Mouse (Mus musculus): ENCODE data around the gene Notch2. TPM values are rescaled to one million over a fixed set of nuclear protein-coding genes. Genes with fewer than 3 reads are reported as not detected.
A peak's percentile ranks its signal among the peaks of the same experiment; 100 is the strongest.

The Notch2 gene
- total RNA-seq, 2 experiments from 2014 or later: 13.0 to 15.7 TPM

DNA sequence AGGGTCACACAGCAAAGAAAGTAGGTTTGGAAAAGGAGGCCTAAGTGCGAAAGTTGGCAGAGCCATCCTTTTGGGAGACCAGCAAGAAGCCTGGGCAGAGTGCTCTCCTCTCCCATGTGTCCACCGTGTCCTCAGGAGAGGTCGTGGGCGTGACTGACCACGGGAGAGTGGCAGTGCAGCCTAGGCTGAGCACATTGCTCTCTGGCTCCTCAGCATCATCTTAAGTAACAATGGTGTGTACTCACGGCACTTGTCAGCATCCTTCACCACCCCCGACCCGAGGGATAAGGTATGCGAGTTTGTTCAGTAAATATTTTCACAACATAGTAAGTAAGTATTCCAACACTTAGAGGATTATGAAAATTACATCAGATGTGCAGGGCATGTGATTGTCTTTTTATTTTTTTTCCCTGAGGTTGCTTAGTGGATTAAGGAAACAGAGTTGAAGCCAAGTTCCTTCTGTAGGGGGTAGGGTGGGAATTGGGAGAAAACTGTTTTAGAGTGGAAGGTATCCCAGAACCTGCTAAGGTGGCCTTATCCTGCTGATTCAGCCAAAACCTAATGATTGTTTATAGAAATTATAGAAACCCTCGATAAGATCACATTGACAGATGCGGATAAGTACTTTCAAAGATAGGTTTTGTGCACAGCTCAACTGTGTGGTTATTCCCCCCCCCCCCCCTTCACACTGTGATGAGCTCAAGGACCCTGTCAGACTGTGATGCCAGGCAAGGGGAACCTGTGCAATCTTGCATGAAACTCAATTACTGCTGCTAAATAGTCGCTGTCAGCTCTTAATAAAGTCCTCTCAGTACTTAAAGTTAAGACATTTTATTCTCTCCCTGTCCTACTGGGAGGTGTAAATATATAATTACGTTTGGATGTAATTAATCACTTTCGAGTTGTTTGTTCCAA lies 37.4 kb downstream of the Notch2 start:
- no peak for DNase-seq (ENCODE audit: low spot score in 2 of 2)

DNA sequence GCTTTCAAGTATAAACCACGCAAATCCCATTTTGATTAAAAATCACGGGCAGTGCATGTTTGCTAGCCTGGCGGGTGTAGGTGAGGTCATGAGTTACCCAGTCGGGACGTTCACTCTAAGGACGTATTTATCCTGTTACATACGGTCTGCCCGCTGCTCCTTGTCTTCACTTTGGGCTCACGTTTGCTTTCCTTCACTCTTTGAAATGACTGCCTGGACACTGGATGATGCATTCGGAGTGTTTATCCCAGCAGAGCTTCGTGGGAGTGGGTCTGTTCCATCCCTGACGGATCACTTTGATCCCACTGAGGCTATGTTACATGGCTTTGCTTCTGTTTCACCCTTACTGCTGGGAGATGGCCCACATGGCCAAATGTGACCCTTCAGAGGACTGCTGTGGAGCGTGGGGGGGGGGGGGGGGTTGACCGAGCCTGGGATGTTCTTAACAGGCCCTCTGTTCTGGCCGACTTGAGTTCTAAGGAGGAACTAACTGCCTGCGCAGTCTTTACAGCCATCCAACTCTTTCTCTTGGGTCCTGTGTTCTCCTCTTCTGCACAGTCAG lies 38.2 kb downstream of the Notch2 start:
- DNase-seq (ENCODE audit: low spot score in 2 of 2): no peak

- no peak for DNase-seq (ENCODE audit: low spot score in 2 of 2)
Measured at GRCm38 (mm10) chr3:98052507-98053430, 39.4 kb downstream of the Notch2 start.

DNA sequence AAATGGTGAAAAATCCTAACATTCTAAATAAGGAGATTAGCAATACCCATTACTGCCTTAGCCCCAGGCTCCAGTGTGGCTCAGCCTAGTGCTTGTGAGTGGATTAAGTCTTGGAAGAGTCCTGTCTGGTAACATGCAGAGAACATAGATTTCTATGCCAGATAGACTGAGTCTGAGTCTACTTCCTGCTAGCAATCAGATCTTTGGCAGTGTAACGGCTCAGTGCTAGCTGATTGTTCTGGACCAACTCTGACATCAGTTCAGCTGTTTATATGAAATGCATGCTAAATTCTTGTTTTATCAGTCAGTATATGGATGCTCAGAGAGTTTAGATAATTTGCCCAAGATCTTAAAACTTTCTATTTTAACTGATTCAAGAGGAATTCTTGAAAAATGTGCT lies 40.5 kb downstream of the Notch2 start:
- no peak for DNase-seq (ENCODE audit: low spot score in 2 of 2)

GRCm38 (mm10) chr3:98054334-98055007 lies 41.1 kb downstream of the Notch2 start:
- DNase-seq (ENCODE audit: low spot score in 2 of 2): no peak

- DNase-seq (ENCODE audit: low spot score in 2 of 2): no peak
Measured at GRCm38 (mm10) chr3:98055008-98055345, 41.6 kb downstream of the Notch2 start.

GRCm38 (mm10) chr3:98055808-98056728 lies 42.7 kb downstream of the Notch2 start:
- DNase-seq (ENCODE audit: low spot score in 2 of 2): no peak

- DNase-seq (ENCODE audit: low spot score in 2 of 2): no peak
Measured at GRCm38 (mm10) chr3:98056956-98057365, 43.6 kb downstream of the Notch2 start.

DNA sequence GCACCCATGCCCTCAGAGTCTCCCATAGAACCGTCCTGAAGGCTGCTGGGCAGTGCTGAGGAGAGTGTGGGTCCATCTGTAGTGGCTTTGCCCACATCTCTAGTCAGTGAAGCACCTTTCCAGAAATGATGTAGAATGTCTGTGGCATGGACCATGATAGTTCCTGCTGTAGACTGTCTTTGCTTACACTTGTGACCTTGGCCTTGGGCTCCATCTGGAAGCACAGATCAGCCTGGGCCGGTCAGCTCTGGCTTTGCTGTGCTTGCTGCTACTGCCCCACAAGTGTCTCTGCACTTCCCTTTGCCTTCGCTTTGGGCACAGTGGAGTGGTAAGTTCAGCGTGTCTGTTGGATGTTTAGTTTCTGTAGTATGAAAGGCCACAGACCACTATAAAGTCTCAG lies 45.7 kb downstream of the Notch2 start:
- no peak for DNase-seq (ENCODE audit: low spot score in 2 of 2)

GRCm38 (mm10) chr3:98060981-98061660 lies 47.8 kb downstream of the Notch2 start:
- no peak for DNase-seq (ENCODE audit: low spot score in 2 of 2)

DNA sequence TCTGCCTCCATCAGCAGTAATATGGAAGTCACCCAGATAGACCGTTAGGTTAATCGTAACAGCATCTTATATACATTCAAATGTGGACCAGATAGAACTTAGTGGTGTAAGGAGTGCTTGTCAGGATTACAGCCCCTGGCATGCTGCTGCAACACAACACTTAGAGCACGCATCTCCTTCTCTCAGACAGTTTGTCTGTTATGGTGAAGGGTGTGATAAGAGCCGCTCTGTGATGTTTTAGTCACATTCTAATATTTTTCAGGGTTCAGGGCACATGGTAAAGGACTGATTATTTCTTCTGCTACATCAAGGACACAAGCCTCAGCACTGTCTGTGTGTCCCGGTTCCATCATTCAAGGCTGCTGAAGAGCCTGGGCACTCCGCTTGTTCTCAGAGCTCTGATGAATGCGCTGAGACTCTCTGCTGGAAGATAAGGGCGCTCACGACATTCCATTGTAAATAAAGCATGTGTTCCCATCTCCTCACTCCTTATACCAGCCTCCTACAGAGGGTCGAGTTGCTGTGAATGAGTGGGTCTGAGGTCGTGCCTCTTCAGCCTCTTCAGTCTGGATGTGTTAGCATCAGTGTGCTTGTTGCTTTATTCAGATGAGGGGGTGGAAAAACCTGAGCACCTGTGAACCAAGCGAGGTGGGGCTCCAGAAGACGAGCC lies 48.5 kb downstream of the Notch2 start:
- DNase-seq (ENCODE audit: low spot score in 2 of 2): no peak

- DNase-seq (ENCODE audit: low spot score in 2 of 2): no peak
Measured at GRCm38 (mm10) chr3:98062591-98063185, 49.4 kb downstream of the Notch2 start.

DNA sequence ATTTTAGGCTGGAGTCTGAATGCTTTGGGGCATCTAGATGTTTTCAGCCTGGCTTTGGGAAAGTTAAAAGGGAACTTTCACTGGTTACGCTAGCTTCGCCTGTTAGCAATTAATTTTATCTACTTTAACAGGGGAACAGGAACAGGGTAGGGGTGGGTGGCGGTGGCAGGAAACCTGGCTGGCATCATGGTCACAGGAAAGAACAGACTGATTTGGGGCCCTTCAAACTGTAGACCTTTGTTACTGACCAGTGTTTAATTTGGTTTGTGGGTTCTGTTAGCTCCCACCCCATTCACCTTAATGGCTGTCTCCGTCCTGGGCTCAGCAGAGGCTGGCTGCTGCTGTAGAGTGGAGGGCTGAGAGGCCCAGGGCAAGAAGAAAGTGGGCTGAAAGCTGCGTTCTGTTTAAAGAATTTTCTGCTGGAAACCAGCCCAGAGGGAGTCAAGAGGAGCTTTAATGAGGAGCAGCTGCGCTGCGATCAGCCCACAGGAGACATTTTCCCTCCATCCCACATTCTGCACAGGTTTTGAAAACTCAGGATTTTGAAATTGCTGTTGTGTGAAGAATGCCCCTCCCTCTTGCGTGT lies 50.0 kb downstream of the Notch2 start:
- DNase-seq (ENCODE audit: low spot score in 2 of 2): peak in 1 of 2 experiments; percentile 40

DNA sequence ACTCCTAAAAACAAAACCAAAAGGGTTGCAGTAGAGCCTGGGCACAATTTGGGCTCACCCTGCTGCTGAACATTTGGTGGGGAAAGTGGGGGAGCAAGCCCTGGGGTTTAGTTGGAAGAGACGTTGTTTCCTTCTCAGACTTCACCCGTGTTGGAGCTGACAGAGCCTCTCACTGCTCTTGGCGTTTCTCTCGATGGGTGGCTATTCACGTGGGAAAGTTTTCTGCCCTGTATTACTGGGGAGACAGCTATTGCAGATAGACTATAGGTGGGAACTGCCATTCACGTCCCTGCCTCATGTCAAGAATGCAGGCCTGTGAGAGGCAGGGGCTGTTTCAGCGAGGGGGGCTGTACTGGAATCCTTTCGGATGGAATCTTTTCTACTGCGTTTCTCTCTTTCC lies 50.5 kb downstream of the Notch2 start:
- no peak for DNase-seq (ENCODE audit: low spot score in 2 of 2)

DNA sequence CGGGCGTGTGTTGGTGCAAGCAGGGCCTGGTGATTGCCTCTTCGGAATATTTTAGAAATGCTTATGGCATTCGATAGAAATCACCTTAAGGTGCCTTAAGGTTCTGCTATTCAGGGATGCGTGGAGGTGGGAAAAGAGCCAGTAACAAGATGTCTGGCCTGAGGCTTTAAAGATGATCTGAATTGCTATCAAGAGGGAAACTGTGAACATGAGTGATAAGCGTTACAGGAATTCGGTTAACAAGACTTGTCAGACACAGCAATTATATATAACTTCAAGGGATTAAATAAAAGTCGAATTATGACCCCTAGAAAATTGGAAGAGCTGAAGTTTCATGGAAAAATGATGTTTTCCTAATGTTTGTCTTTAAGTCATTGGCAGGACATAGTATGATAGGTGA lies 51.7 kb downstream of the Notch2 start:
- DNase-seq (ENCODE audit: low spot score in 2 of 2): no peak

DNA sequence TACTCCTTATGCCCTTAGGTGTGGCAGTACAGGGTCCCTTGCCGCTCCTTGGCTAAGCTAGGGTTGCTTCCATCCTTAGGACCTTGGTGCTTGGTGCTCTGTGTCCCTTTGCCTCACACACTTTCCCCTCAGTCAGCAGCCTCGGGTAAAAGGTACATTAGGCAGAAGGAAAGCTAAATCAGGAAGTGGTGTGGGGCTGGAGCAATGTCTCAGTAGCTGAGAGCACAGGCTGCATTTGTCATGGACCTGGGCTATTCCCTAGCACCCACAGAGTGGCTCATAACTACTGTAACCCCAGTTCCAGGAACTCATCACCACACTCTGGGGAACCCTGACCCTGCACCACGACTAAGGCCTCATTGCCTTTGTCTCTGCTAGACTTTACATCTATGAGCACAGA lies 53.1 kb downstream of the Notch2 start:
- DNase-seq (ENCODE audit: low spot score in 2 of 2): no peak

GRCm38 (mm10) chr3:98067413-98067812 lies 54.1 kb downstream of the Notch2 start:
- DNase-seq (ENCODE audit: low spot score in 2 of 2): no peak

DNA sequence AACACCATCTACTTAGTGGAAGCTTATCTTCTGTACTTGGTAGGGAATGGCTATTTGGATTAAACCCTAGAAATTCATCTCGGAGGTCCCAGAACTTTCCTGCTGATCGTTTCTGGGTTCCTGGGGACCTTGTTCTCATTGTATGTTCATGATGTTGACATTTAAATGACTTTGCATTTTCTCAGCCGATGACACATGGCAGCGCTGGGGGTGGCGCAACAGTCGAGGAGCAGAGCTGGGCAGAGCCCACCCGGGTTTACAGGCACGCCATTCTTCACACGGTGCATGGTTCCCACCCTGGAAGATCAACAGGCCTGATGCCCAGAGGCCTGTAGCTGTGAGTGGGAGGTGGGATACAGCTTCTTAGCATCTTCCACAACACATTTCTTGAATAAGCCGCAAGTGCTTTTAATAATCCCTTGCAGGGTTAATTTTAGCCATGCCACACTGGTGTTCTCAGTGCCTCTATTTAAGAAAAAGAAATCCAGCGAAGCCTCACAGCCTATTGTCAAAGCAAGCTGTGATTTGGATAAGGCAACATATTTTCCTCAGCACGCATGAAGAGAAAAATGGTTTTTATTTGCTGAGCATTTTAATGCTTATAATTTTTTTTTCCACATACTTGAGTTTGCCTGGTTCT lies 54.6 kb downstream of the Notch2 start:
- no peak for DNase-seq (ENCODE audit: low spot score in 2 of 2)

All from left cerebral cortex, adult 18-20 months (tissue).